Mouse (Mus musculus) kidney, adult 9 months (tissue): ENCODE results near the gene Birc3.
"Not testable (repeated sequence)": the region's sequence is repeated elsewhere in the genome, so short reads cannot be mapped to it uniquely, and the experiment has no call there.

Experiments used
- DNase-seq: peaks from one replicate; pipeline ENCODE4 v3.0.0; 2022

Gene Birc3

DNA sequence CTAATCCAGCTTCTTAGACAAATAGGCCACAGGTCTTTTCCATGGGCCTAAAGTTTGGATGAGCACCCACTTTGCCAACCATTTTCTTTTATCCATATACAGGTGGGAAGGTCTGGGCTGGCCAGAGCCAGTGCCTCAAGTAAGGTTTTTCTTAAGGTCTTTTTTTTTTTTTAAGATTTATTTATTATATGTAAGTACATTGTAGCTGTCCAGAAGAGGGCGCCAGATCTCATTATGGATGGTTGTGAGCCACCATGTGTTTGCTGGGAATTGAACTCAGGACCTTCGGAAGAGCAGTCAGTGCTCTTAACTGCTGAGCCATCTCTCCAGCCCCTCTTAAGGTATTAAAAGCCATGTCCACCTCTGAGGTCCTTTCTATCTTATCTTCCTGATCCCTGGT, 6.0 kb downstream of the Birc3 start:
- not testable (repeated sequence) for DNase-seq

DNA sequence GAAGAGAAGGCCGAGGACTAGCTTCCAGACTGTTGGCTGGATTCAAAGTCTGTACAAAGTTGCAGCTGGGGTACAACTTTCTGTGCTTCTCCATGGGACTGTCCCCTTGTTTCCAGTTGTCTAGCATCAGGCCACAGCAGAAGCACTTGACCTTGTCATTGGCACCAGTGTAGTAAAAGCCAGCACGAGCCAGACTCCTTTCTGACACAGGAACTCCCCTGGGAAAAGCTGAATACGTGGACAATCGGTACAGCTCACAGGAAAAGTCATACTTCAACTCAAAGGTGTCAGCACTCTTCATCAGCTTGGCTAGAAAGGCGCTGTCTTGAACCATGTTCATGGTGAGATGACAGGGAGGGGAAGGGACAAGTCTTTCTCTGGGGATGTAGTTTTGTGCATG, 12.0 kb downstream of the Birc3 start:
- DNase-seq, result no peak

DNA sequence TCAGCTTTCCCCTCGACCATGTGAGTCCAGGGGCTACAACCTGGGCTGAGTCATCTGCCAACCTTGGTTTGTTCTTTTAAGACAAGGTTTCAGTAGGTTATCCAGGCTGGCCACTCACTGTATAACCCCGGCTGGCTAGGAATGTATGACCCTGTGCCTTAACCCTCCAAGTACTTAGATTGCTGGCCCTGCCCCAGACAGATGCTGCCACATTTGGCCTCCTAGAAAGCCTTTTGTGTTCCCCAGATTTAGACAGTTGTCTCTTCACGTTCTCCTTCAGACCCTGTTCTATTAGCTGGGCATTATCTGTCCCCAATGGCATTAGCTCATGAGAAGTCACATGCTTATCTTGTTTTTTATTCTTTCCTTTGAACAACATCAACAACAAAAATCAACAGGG, 17.1 kb downstream of the Birc3 start:
- no peak for DNase-seq

DNA sequence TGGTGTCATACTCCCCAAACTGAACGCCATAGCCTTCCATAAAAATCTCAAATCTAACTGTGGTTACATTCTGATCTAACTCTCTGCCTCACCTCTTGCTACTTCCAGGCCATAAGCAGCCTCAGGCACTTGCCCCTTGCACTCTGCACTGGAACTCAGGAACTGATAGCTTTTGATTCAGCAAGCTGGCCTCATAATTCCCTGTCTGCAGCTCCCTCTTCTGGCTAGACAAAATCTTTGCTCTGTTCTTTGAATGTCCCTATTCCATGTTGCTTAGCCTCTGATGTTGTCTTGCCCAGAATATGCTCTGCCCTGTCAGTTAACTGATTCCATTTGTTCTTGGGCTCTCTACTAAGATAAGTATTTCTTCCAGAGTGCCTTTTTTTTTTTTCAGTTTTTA, 17.6 kb downstream of the Birc3 start:
- peak; percentile 80 for DNase-seq

DNA sequence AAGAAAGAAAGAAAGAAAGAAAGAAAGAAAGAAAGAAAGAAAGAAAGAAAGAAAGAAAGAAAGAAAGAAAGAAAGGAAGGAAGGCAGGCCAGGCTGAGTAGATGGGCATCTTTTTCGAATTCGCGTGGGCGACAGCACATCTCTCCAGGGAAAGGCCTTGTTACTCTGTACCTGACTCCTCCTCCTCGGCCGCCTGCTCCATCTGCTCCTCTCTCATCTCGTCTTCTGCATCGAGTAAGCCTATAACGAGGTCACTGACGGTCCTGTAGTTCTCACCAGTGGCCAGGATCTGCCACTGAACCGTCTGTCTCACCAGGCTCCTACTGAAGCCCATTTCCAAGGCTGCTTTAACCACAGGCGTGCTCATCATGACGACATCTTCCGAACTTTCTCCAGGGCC, 18.8 kb downstream of the Birc3 start:
- not testable (repeated sequence) for DNase-seq

DNA sequence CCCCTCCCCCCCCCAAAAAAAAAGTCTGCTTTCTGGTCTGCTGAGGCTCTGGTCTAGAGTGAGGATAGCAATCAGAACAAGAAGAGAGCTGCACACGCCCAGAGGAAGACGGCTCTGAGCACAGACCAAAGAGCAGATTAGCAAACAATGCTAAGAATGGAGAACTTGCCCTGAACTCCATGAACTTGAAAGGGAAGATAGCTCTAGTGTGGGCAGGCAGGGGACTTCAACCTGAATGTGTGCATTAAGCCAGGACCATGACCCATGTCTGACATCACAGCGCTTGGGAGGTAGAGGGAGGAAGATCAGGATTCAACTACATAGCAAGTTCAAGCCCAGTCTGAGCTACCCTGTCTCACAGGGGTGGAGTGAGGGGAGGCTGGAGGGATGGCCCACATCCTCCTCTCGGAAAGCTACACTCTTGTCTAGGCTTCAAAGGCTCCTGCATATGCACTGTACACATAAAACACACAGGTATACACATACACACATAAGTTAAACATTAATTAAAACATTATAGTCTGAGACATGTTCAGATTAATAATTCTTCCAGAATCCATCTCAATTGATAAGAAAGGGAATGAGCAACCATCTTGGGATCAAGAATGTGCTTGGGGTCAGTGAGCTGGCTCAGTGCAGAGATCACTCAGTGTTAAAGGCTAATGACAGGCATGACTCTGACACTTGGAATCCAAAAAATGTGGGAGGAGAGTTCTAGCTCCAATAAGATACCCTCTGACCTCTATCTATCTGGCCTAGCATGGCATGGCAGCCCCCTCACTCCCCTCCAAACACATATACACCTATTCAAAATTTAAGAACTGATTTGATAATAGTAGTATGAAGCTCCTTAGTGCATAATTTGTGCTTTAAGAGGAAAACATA, 20.4 kb downstream of the Birc3 start:
- no peak for DNase-seq

DNA sequence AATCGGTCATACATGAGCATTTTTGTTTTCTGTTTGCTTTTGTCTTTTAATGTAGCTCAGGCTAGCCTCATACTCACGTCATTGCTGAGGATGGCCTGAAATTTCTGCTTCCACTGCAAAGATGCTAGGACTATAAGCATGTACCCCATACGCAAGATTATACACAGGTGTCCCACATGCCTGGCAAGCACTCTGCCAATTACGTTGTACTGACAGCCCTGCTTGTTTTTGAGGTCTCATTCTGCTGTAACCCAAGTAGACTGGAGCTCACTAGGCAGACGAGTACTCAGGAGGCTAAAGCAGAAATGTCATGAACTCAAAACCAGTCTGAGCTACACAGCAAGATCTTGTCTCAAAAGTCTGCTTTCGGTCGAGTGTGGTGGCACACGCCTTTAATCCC, 21.1 kb downstream of the Birc3 start:
- DNase-seq, result no peak

DNA sequence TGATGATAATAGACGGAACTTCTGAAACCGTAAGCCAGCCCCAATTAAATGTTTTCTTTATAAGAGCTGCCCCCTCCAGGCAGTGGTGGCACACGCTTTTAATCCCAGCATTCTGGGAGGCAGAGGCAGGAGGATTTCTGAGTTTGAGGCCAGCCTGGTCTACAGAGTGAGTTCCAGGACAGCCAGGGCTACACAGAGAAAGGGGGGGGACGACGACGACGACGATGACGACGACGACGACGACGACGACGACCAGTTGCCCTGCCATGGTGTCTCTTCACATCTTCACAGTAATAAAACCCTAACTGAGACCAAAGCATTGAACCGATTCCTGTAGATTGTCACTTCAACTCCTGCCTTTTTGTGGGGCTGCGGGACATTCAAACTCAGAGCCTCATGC, 24.8 kb downstream of the Birc3 start:
- no peak for DNase-seq

DNA sequence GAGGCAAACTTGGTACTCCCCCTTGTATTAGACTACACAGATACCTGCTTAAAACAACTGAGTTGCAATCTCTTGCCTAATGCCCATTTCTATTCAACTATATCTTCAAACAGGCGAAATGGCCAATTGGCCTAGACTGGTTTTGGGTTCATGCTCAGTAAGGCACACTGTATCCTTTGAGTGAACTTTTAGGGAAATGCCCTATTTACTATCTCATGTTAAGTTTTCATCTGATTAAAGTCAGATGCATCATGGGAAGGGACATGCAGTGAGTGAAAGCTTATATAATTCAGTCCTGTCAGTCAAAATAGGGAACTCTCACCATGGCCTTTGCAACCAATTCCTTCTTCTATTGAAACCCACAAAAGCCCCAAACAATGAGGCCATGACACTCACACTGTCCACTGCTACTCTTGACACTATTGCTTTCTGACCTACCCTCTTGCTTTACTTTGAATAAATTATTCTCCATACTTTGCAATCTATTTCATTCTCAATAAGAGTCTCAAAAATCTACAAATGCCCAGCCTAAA, 26.3 kb downstream of the Birc3 start:
- no peak for DNase-seq

DNA sequence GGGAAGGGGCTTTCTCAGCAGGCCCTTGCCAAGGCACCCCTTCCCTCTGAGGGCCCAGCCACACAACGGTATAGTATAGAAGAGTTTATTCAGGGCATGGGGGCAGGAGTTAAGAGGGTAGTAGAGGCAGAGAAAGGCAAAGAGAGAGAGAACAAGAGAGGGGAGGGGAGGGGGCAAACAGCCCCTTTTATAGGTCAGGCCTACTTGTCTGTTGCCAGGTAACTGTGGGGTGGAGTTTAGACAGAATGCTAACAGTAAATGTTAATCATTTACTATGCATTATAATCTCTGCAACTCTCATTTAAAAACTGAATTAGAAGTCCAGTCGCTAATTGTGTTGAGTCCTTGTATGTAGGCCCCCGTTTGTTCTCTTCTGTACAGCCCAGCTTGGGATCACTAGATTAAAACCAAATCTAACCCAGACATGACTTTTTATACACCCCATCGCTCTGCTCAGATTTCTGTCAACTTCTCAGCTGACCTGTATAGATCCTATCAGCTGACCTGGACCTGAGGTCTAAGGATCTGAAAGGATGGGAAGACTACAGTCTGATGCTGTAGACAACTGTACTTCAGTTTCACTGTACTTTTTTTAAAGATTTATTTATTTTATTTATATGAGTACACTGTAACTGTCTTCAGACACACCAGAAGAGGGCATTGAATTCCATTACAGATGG, 27.6 kb downstream of the Birc3 start:
- DNase-seq, result peak; percentile 54

DNA sequence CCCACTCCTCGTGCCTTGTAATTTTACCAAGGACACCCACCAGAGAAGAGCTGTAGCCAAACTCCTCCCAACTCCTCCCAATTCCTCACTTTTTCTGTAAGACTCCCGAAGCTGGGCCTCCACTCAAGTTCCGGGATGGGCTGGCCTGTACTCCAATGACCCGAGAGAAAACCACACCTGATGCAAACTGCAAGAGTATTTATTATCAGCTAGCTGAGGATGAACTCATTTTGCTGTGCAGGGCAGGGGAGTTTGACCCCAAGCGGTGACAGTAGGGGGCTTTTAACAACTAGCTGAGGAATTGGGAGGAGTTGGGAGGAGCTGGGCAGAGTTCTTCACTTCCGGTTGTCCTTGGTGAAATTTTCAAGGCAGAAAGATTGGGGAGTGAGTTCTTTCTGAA, 31.8 kb downstream of the Birc3 start:
- DNase-seq, result no peak

DNA sequence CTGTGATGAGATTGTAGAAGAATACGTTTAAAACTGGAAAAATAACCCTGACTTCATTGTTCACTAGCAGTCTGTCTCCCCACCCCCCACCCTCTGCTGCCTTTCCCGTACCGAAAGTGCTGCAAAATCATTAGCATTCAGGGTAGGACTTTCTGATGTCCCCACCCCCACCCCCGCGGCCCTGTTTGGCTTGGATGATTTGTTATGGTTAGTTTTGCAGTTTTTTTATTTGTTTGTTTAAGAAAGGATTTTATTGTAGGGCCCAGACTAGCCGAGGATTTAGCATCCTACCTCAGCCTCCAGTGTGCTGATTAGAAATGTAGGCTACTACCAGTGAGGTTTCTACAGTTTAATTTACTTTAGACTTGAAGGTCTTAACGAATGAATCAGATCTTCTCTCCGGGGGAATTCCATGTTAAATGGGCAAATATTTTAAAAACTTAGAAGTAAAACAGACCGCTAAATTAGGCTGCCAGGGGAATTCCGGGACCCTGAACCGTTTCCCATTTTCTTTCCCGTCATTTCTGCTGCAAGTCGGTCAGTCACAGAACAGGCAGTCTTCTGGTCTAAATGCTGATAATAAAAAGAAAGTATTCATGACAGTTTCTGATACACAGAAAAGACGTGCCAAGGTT, 35.1 kb downstream of the Birc3 start:
- peak; percentile 24 for DNase-seq

DNA sequence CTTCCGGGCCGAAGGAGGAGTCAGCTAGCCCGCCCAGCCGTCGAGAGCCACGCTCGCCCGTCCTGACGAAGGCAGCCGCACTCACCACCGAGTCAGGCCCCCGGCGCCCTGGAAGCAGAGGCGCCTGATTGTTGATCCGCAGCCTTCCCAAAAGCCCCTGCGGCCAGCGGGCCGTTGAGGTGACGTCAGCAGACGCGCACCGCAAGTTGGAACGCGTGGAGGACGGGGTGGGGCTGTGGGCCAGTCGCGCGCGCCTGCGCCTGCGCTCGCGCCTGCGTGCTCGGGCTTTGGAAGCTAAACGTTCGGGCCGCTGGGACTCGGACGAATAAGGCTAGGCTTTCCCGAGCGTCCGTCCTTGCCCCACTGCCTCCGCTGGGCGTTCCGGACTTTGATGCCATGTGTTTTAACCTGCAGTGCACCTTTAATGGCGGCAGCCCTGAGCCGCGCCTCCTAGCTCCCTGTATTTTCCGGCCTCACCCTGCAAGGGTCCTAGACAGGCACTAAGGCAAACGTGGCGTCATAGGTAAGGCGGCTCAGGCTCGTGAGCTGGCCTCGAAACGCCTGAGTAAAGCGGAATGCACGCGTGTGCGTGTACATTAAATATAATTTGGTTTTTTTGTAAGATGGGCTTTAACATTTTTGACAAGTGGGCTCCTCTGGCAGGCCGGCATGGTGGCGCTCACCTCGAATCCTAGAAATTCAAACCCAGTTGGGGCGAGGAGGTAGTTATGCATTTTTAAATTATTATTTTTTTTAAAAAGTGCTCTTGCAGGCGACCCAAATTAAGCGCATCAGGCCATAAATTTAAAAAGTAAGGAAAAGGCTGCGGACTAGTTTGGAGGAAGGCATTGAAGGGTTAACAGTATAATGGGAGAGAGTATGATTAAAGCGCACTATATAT, 35.8 kb downstream of the Birc3 start, which contains the start of gene Birc2:
TSS of gene Birc2 (minus strand) at position 160 of the 901 bp plus-strand sequence.
- peak; percentile 98 for DNase-seq

DNA sequence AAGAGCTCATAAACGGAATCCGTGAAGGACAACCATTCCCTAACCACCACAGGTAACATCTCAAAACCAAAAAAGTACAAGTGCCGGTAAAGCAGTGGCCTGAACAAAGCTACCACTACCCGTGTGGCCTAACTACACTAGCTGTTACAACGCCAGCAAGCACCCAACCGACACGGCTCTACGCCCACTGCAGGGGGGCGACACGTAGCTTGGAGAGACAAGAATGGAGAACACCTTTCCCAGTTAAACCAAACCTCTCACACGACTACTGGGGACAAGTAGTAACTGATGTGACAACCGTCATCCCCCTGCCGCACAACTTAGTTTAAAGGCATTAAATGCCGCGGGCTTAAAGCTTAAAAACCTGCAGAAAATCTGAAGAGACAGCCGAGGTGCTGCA, 36.7 kb downstream of the Birc3 start:
- no peak for DNase-seq

DNA sequence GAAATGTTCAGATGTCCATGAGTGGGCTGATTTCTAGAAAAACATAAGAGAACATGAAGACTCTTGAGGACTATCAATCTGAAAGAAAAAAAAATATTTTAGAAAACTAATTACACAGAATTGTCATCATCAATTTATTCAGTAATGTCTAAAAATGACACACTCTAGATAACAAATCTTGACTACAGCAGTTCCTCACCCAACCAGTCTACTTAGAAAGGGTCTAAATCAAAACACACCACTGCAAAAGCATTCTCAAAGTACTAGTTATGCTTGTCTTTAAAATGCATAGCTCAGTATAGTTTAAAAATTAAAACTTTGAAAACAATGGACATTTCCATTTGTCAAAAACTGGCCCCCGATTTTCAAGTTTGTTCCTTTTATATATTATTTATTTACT, 37.7 kb downstream of the Birc3 start:
- DNase-seq, result no peak

DNA sequence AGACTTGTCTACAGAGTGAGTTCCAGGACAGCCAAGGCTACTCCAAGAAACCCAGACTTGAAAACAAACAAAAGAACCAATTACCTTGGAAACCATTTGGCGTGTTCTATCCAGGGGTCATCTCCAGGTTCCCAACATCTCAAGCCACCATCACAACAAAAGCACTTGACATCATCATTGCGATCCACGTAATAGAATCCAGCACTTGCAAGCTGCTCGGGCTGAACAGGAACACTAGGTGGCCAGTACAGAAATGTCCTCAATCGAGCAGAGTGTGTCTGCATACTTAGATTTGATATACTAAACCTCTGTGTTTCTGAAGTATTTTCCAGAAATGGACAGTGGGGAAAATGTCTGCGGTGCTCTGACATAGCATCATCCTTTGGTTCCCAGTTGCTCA, 39.6 kb downstream of the Birc3 start:
- DNase-seq, result no peak

DNA sequence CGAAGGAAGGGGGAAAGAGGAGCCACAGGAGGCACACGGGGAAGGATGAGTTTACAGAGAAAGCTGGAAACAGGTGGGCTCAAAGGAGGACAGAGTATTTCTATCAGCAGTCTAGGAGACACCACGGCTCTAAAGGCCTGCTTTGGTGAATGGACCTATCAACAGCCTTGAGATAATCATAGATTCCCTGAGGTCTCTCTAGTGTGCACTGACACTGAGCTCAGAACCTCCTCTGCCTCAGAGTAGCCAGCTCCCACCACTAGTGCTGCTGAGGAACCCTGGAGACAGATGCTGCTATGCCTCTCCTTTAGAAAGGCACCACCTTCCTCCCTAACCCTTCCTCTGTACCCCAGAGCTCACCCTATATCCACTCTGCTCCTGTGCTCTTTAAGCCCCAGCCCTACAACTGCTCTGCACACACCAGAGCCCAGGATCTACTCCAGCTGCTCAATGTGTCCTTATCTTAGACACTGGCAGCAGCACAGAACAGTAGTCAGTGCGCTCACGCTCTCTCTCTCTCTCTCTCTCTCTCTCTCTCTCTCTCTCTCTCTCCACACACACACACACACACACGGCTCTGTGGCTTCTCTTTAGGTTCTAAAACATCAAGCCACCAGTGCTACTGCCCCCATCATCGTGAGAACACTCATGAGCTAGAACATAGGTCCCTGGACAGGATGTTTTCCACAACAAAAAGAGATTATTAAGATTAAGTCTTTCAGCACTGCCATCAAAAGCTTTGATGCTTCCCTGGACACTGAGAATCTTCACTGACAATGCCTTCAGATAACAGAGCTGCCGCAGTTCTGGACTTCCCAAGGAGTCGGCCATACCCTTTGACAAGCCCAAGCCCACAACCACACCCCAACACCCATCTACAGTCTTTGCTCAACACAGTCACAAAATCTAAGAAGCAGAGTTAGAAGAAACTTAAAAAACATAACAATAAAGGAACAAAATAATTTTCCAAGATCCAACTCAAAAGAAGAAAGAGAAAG, 43.2 kb downstream of the Birc3 start:
- DNase-seq, result no peak

DNA sequence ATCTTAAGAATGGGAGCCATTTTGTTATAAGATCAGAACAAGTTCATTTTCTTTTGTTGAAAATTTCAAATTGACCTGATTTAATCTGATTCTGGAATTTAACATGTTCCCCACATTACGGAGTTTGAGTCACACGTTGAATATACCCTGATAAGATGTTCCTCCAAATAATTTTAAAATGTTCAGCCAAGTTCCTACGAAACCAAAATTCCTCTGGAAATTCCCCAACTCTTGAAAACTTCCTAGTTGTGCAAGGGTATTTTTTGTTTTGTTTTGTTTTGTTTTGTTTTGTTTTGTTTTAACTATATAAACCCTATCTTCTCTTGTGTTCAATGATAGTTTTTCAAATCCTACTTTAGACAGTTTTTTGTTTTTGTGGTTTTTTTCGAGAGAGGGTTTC, 44.3 kb downstream of the Birc3 start:
- DNase-seq, result no peak

DNA sequence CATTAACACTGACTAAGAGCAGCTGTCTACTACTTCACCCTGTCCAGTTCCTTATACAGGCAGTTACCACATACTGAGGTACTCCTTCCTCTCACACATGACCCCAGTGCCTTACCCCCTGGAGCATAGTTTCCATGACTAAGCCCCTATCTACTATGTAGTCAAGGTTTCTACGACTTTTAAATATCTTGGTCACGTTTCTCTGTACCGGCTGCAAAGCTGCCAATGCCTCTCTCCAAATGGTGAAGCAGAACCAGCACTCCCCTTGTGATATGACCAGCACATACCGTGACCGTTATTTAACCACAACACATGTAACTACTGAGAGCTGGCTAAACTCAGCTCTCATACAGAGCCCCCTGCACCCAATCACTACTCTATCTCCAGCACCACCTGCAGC, 48.1 kb downstream of the Birc3 start:
- no peak for DNase-seq

DNA sequence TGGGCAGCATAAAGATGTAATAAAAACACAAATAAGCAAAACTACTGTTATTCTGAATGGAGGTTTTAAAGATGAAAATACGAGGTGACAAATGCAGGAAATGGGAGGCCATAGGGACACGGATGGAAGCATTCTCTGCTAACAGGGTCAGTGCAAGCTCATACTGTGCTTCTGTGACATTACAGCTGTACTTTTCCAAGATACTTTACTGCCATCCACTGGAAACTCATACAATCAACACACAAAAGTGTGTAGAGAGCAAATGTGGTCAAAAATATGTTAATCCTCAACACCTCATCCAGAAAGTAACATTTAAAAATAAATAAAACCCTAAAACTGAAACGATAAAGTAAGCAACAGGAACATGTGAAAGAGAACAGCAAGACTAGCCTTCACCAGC, 50.2 kb downstream of the Birc3 start:
- DNase-seq, result no peak

DNA sequence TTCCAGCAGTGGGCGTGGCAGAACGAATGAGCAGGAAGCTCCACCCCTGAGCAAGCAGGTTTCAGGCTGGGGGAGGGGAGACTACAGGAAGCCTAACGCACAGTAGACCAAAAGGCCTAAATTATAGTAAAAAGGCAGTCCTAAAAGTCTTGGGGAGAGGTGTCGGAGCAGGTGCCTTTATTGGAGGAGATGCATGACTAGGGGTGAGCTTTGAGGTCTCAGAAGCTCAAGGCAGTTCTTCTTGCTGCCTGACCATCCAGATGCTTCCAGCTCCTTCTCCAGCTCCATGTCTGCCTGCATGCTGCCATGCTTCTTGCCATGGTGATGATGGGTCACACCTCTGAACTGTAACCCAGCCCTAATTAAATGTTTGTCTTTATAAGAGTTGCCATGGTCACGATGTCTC, 67.9 kb downstream of the Birc3 start:
- no peak for DNase-seq
